11 mouse cellular contexts compared by ENCODE assay signal in genomic region chr19:19977609-19978259, GRCm38 (mm10).
DNase-seq lines count a peak whose midpoint lies in the region; ATAC-seq lines count a peak whose summit lies in the region.
"Had no signal": no experiment of that assay in that cellular context is flagged by ENCODE, and none has a peak within 500 bp of the region (broad histone marks: within the 10 kb centered on the region; RNA-seq: fewer than 3 reads in every experiment).

No protein-coding gene starts in this region.

- no peaks in the 10 kb centered on the region for H3K36me3 ChIP-seq in heart, embryonic 13.5 days
- H3K36me3 ChIP-seq in heart, embryonic 10.5 days = no peaks in the 10 kb centered on the region
- H3K36me3 ChIP-seq in embryonic facial prominence, embryonic 14.5 days (ENCODE audit: control insufficient read depth, insufficient read depth, low read length) = no peaks in the 10 kb centered on the region
- no peaks in the 10 kb centered on the region for H3K36me3 ChIP-seq in hindbrain, embryonic 16.5 days (ENCODE audit: control insufficient read depth, insufficient read depth, low read length)
- H3K36me3 ChIP-seq in neural tube, embryonic 14.5 days (ENCODE audit: control insufficient read depth, insufficient read depth, low read length) = no peaks in the 10 kb centered on the region

- no peaks in the 10 kb centered on the region for H3K27me3 ChIP-seq in heart, embryonic 13.5 days (replicated peaks)
- no peaks in the 10 kb centered on the region for H3K27me3 ChIP-seq in heart, embryonic 10.5 days (ENCODE audit: insufficient read depth, poor library complexity, severe bottlenecking)
- H3K27me3 ChIP-seq in embryonic facial prominence, embryonic 14.5 days (replicated peaks; ENCODE audit: control insufficient read depth, insufficient read depth, low read length) = no peaks in the 10 kb centered on the region
- no peaks in the 10 kb centered on the region for H3K27me3 ChIP-seq in hindbrain, embryonic 16.5 days (replicated peaks; ENCODE audit: control insufficient read depth, insufficient read depth, low read length)
- H3K27me3 ChIP-seq in neural tube, embryonic 14.5 days (ENCODE audit: control insufficient read depth, insufficient read depth, low read length) = no peaks in the 10 kb centered on the region

- DNase-seq in heart, embryonic 10.5 days (ENCODE audit: low spot score) = no peak
- peak; percentile 52 for DNase-seq in embryonic facial prominence, embryonic 14.5 days (ENCODE audit: low spot score)
- no peak for DNase-seq in kidney, adult 18-20 months
- DNase-seq: cerebellum, adult 2 months; liver; thymus, postnatal 14 days had no signal

- 0 out of 2 replicates have a peak overlapping the region, but pooled peaks have one; percentile 1 for H3K4me2 ChIP-seq in heart, embryonic 13.5 days
- no peak overlapping the region for H3K4me2 ChIP-seq in embryonic facial prominence, embryonic 14.5 days (ENCODE audit: low read depth, low read length)
- H3K4me2 ChIP-seq in hindbrain, embryonic 16.5 days (ENCODE audit: low read length) = peak overlapping the region; percentile 25
- H3K4me2 ChIP-seq in neural tube, embryonic 14.5 days (ENCODE audit: low read depth, low read length) = no peak overlapping the region

- H3K4me1 ChIP-seq in heart, embryonic 13.5 days = no peaks in the 10 kb centered on the region
- no peaks in the 10 kb centered on the region for H3K4me1 ChIP-seq in heart, embryonic 10.5 days
- H3K4me1 ChIP-seq in embryonic facial prominence, embryonic 14.5 days (ENCODE audit: control insufficient read depth, insufficient read depth, low read length) = no peaks in the 10 kb centered on the region
- no peaks in the 10 kb centered on the region for H3K4me1 ChIP-seq in hindbrain, embryonic 16.5 days (ENCODE audit: control insufficient read depth, insufficient read depth, low read depth, low read length)
- H3K4me1 ChIP-seq in neural tube, embryonic 14.5 days (ENCODE audit: control insufficient read depth, insufficient read depth, low read length) = no peaks in the 10 kb centered on the region

- no peaks in the 10 kb centered on the region for H3K9me3 ChIP-seq in heart, embryonic 13.5 days
- no peaks in the 10 kb centered on the region for H3K9me3 ChIP-seq in heart, embryonic 10.5 days
- no peaks in the 10 kb centered on the region for H3K9me3 ChIP-seq in embryonic facial prominence, embryonic 14.5 days (ENCODE audit: control insufficient read depth, low read length)
- no peaks in the 10 kb centered on the region for H3K9me3 ChIP-seq in hindbrain, embryonic 16.5 days (ENCODE audit: control insufficient read depth, low read length)
- no peaks in the 10 kb centered on the region for H3K9me3 ChIP-seq in neural tube, embryonic 14.5 days (ENCODE audit: control insufficient read depth, low read length)

- ATAC-seq in heart, embryonic 13.5 days (ENCODE audit: extremely low read depth, insufficient number of reproducible peaks, low FRiP score, low TSS enrichment) = no peak
- ATAC-seq in embryonic facial prominence, embryonic 14.5 days (ENCODE audit: low read depth) = peak; percentile 47; the same call in 1 of the 2 replicates
- peak; percentile 52 for ATAC-seq in hindbrain, embryonic 16.5 days
- ATAC-seq in neural tube, embryonic 14.5 days (ENCODE audit: low read depth) = 0 out of 2 replicates have a peak, but pooled peaks have one; percentile 34
- no peak for ATAC-seq in activated CD4-positive, CD25-positive, alpha-beta regulatory T cell, adult 4 months
- ATAC-seq in cerebellum, adult (ENCODE audit: insufficient number of reproducible peaks, low FRiP score, low TSS enrichment) = no peak

- no peak overlapping the region for H3K9ac ChIP-seq in heart, embryonic 13.5 days
- H3K9ac ChIP-seq in embryonic facial prominence, embryonic 14.5 days (ENCODE audit: low read depth, low read length) = no peak overlapping the region
- no peak overlapping the region for H3K9ac ChIP-seq in hindbrain, embryonic 16.5 days (ENCODE audit: low read depth, low read length)
- no peak overlapping the region for H3K9ac ChIP-seq in neural tube, embryonic 14.5 days (replicated peaks; ENCODE audit: low read depth, low read length)

- H3K27ac ChIP-seq in heart, embryonic 13.5 days (replicated peaks) = no peak overlapping the region
- H3K27ac ChIP-seq in heart, embryonic 10.5 days = no peak overlapping the region
- no peak overlapping the region for H3K27ac ChIP-seq in embryonic facial prominence, embryonic 14.5 days (replicated peaks; ENCODE audit: low read depth, low read length)
- no peak overlapping the region; the same call in 1 of the 2 replicates for H3K27ac ChIP-seq in hindbrain, embryonic 16.5 days (ENCODE audit: low read depth, low read length)
- H3K27ac ChIP-seq in neural tube, embryonic 14.5 days (ENCODE audit: low read depth, low read length) = no peak overlapping the region

- WGBS in heart, embryonic 13.5 days = 44% methylated on average over 9 of the region's 9 CpGs
- WGBS in heart, embryonic 10.5 days = 46% methylated on average over 9 of the region's 9 CpGs
- 36% methylated on average over 9 of the region's 9 CpGs for WGBS in embryonic facial prominence, embryonic 14.5 days
- 41% methylated on average over 9 of the region's 9 CpGs for WGBS in hindbrain, embryonic 16.5 days
- 41% methylated on average over 9 of the region's 9 CpGs for WGBS in neural tube, embryonic 14.5 days

- H3K4me3 ChIP-seq in heart, embryonic 13.5 days = no peak overlapping the region
- H3K4me3 ChIP-seq in heart, embryonic 10.5 days = no peak overlapping the region
- no peak overlapping the region for H3K4me3 ChIP-seq in embryonic facial prominence, embryonic 14.5 days (ENCODE audit: low read depth, low read length)
- no peak overlapping the region for H3K4me3 ChIP-seq in hindbrain, embryonic 16.5 days (ENCODE audit: low read length)
- H3K4me3 ChIP-seq in neural tube, embryonic 14.5 days (ENCODE audit: low read depth, low read length) = no peak overlapping the region

Comparison
In these comparisons a context has a peak if more than half of its experiments do, and no peak if none do; other contexts are left out.
1. ATAC-seq: peak in embryonic facial prominence, embryonic 14.5 days (single experiment), hindbrain, embryonic 16.5 days (single experiment) and neural tube, embryonic 14.5 days (single experiment); none in heart, embryonic 13.5 days (single experiment), activated CD4-positive, CD25-positive, alpha-beta regulatory T cell, adult 4 months (single experiment) and cerebellum, adult (single experiment).
2. H3K4me2 ChIP-seq: peak in heart, embryonic 13.5 days (single experiment) and hindbrain, embryonic 16.5 days (single experiment); none in embryonic facial prominence, embryonic 14.5 days (single experiment) and neural tube, embryonic 14.5 days (single experiment).